Mouse (Mus musculus) lung, adult 2 months (tissue): Measurements from ENCODE around the gene Slc26a10.

ENCODE experiments used
- CTCF ChIP-seq: fragments of 200-500 bp; IDR thresholded peaks from 2 replicates; pipeline ENCODE4 v1.5.1; 2011; ENCODE audit warnings: mild to moderate bottlenecking, low read length, control low read depth; ENCODE audit not compliant: insufficient read depth
- POLR2A ChIP-seq: fragments of 200-500 bp; IDR thresholded peaks from 2 replicates; pipeline ENCODE4 v1.6.1; 2011; ENCODE audit warnings: low read depth, mild to moderate bottlenecking, control low read depth, low read length, borderline replicate concordance; ENCODE audit errors: extremely low read depth

DNA sequence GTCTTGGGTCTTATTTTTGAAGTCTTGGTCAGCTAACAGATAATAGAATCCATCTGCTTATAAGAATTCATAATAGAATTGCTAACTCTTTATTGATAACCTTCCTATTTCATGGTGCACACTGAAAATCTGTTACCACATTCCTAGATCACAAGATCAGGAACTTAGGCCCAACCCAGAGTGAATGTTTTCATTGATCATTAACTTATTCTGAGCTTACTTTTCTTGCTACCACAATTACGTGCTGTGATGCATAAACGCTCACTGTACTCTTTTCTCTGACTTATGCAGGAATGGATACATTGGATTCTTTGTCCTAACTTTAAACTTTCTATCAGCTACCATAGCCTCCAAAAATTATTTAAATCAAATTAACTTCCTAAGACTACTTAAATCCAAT, 26.2 kb downstream of the Slc26a10 start:
- TF ChIP-seq POLR2A (no peak), CTCF (no peak)
